Mouse (Mus musculus) embryonic fibroblast, embryonic 13.5 days (primary cell): ENCODE measurements around the gene Tex14. TPM values are rescaled to one million over a fixed set of nuclear protein-coding genes. Genes with fewer than 3 reads are reported as not detected.

Experiments used
- H3K27ac ChIP-seq: 2 replicates; pipeline ENCODE4 v1.5.1; 2012; ENCODE audit warnings: low read length, control low read depth, inconsistent platforms; ENCODE audit not compliant: insufficient read depth
- H3K4me1 ChIP-seq: 2 replicates; pipeline ENCODE4 v1.6.1; 2011; ENCODE audit warnings: low read length; ENCODE audit not compliant: control insufficient read depth, insufficient read depth
- H3K4me3 ChIP-seq: 2 replicates; pipeline ENCODE4 v1.5.1; 2011; ENCODE audit warnings: mild to moderate bottlenecking, control low read depth, low read length; ENCODE audit not compliant: insufficient read depth
- CTCF ChIP-seq: IDR thresholded peaks from 2 replicates; pipeline ENCODE4 v1.5.1; 2011; ENCODE audit warnings: mild to moderate bottlenecking, control low read depth, low read length, moderate library complexity, borderline replicate concordance; ENCODE audit not compliant: insufficient read depth
- POLR2A ChIP-seq: IDR thresholded peaks from 2 replicates; pipeline ENCODE4 v1.6.1; 2011; ENCODE audit warnings: low read depth, mild to moderate bottlenecking, control low read depth, low read length, moderate library complexity
- polyA plus RNA-seq: library from polyadenylated mRNA; stranded (reverse); fragments of >200 nt; gene quantifications from 2 replicates; pipeline ENCODE4 v1.2.4, GENCODE M21; 2011; ENCODE audit warnings: low read depth; ENCODE audit not compliant: missing spikeins, insufficient read length

Tex14 gene
- polyA plus RNA-seq: 0.11 and 0.30 TPM in 2 replicates

DNA sequence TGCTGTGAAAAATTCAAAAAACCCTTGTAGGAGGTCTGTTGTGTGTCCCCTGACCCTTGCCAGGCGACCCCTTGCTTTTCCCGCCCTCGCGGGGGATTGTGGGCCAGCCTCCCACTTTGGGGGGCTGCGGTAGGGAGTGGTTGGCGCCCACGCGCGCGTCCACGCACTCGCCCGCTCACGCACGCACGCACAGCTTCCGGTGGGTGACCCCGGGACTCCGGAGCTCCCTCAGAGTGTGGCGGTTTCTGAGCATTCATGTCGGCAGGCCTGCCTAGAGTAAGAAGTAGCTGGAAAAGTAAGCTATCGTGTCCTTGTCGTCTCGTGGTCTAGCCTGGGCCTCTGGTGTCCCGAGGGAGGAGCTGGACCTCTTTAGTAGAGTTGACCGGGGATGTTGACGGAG, at the start of gene Tex14, which contains the start of gene Rad51c:
Gene Tex14, plus strand, starts transcription at position 190 of the 400 bp plus-strand sequence.
Gene Rad51c, minus strand, starts transcription at position 79 of the 400 bp plus-strand sequence.
- Histone ChIP-seq H3K4me1 (no peaks in the 10 kb centered on the region), H3K27ac (peak within 1 kb of the TSS; percentile 86), H3K4me3 (peak within 1 kb of the TSS; percentile 64)
- TF ChIP-seq POLR2A (no peak), CTCF (no peak)

DNA sequence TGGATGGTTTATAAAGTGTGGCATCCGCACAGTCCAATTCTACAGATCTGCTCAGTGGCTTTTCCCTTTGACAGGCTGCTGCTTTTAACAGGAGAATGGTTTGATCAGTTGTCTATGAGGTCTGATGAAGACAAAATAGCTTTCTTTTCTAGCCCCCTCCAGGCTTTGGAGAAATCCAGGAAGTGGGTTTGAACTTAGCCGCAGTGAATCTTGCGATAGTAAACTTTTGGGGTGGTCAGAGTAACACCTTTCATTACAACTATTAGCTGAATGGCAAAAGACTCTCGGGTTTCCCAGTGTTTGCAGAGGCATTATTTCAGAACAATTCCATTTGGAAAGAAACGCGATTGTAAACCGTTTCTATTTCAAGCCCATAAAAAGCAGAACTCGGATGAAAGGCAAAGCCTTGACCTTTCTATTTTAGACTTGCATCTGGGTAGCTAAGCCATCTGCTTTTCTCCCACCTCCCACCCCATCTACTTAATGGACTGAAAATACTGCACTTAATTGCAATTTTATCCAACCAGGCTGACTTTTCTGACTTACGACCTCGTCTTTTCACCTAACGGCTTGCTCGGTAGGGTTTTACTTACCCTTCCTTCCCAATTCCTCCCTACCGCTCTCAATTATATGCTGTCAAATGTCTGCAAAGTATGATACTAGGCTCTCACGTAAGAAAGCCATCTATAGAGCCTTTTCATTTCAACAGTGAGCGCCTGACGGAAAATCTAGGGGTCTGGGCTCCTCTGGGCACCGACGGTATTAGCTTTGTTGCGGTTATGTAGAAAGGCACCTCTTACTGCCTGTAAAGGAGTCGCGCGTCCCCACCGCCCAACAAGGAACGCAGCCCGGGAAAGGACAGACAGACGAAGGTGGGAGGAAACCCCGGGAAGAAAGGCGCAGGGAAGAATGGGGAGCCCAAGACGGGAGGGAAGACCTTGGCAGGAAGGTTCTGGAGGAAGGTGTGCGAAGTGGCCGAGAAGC, 47.3 kb upstream of the Tex14 start:
- no peak overlapping the region for H3K27ac ChIP-seq
- no peaks in the 10 kb centered on the region for H3K4me1 ChIP-seq
- H3K4me3 ChIP-seq: peak overlapping the region; percentile 68
- no peak for TF ChIP-seq POLR2A
- no peak for TF ChIP-seq CTCF

DNA sequence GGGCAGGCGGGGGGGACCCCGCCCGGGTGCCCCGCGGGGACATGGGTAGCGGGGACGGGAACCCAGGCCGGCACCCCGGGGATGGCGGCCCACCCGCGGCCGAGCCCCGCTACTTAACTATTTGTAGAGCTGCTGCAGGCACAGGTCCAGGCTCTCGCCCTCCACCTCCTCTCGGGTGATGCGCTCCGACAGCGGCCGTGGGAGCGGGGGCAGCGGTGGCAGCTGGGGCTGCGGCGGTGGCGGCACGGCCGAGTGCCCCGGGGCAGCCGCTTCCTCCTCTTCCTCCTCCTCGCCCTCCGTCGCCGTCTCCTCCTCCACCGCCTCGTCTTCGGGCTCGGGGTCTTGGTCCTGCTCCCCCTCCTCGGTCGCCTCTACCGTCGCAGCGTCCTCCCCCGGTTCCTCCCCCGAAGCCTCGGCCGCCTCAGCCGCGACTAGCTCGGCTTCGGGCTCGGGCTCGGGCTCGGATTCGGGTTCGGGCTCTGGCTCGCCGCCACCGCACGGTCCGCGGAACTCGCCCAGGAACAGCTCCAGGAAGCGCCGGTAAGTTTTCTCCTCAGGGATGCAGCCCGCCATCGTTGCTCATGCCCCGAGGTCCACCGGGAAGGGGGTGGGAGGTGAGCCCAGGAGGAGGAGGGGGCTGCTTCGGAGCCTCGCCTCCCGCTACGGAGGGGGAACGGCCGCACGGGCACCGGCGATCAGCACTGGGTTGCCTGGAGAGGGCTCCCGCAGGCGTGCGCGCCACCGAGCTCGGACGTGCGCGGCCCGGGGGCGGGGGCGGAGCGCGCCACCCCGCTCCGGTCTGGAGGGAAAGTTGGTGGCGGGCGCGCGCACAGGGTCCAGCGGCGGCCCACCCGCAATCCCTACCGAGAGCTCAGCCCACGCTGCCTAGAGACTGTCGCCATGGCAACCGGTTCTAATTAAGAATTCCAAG, 46.3 kb upstream of the Tex14 start, which contains the start of gene Ppm1e:
Gene Ppm1e, minus strand, starts transcription at position 693 of the 931 bp plus-strand sequence.
- Histone ChIP-seq H3K4me3 (peak within 1 kb of the TSS; percentile 68), H3K4me1 (no peaks in the 10 kb centered on the region), H3K27ac (no peak within 1 kb of the TSS)
- TF ChIP-seq CTCF (no peak), POLR2A (no peak)

DNA sequence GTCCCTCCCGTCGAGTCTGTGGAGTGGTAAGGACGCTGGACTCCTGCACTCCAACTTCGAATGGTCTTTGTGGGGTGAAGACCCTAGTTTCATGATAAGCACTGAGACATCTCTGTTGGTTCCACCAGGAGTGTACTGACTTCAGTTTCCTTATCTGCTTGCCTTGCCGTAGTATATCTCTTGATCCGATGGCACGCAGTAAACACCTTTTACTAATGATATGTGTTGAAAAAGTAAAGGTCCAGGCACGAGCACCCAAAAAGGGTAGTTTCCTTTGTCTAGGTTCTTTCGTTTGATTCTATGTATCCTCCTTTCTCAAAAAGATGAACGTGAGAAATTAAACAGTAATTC, 45.6 kb upstream of the Tex14 start:
- no peak for TF ChIP-seq POLR2A
- no peak for TF ChIP-seq CTCF

DNA sequence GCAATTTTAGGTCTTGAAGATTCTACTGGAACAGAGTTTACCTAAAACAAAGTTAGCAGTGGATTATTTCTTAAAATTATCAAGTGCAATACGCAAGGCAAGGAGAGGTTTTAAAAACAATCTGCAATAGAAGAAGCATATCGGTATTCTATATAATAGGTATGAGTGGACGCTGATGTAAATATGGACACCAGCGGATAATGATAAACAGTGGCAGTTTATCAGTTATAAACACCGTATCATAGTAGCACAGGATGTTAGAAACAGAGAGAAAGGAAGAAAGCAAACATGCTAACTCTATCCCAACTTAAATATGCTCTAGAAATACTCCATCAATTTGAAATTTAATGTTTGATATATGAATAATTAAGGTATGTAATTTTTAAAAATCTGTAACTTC, 39.7 kb upstream of the Tex14 start:
- no peak overlapping the region for H3K4me3 ChIP-seq
- H3K4me1 ChIP-seq: no peaks in the 10 kb centered on the region
- H3K27ac ChIP-seq: no peak overlapping the region
- TF ChIP-seq POLR2A (no peak), CTCF (no peak)

More for the DNA sequence above, 45.6 kb upstream of the Tex14 start:
- Histone ChIP-seq H3K4me1 (no peaks in the 10 kb centered on the region), H3K27ac (no peak overlapping the region), H3K4me3 (peak overlapping the region; percentile 68)

DNA sequence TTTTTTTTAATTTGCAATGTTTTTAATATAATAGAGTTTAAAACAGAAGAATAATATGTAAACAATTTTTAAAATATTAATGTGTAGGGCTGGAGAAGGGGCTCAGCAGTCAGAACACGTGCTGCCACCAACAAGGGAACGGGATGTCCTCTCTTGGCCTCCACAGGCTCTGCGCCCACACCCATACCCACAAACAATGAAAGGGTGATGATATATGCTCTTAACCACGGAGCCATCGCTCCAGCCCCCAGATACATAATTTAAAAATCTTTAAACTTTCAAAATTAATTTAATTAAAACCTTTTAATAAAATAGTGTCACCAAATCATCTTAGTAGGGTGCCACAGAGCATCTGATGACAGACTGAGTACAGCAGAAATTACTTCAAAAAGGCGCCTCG, 37.8 kb upstream of the Tex14 start:
- H3K27ac ChIP-seq: no peak overlapping the region
- no peak for TF ChIP-seq POLR2A
- no peak for TF ChIP-seq CTCF
- no peaks in the 10 kb centered on the region for H3K4me1 ChIP-seq
- no peak overlapping the region for H3K4me3 ChIP-seq

DNA sequence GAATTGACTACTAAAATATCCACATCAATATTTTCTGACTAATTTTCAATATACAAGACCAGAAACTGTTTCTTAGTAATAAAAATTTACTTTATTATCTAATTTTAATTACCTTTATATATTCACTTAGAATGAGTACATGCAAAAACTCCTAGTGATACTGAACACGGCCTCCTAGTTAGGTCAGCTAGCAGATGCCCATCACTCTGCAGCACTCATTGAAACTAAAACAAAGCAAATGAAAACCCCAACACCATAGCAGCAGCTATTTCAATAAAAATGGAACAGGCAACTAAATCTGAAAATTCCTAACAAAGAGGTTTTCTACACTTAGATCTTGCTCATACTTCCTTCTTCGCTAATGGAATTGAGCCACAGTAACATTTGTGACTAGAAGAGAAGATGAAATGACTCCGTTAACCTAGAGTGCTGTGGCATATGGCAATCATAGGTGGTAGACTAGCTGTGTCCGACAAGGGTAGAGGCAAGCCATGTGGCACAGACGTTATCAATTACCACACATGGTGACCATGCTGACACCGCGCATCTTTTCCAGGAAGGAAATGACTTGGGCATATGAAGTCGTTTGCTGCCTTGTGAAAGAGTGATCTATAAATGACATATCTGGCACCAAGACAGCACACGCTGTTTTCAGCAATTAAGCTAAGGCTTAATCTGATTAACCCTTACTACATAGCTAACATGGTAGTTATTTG, 36.8 kb upstream of the Tex14 start:
- H3K4me1 ChIP-seq: no peaks in the 10 kb centered on the region
- H3K27ac ChIP-seq: no peak overlapping the region
- no peak overlapping the region for H3K4me3 ChIP-seq
- TF ChIP-seq POLR2A (no peak), CTCF (no peak)

DNA sequence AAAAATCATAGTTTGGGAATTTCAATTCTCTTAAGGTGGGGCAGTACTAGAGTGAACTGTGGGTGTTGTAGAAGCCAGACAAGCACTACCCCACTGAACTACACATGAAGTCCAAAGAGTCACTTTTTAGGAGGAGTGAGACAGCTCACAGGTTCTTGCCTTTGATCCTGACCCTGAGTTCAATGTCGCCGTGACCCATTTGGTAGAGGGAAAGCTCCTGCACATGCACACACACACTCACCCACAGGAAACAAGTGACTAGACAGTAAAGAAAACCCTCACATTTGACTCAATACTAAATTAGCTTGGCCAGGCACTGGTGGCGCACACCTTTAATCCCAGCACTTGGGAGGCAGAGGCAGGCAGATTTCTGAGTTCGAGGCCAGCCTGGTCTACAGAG, 20.3 kb upstream of the Tex14 start:
- TF ChIP-seq POLR2A: no peak
- TF ChIP-seq CTCF: no peak
- Histone ChIP-seq H3K4me1 (no peaks in the 10 kb centered on the region), H3K4me3 (no peak overlapping the region), H3K27ac (no peak overlapping the region)

DNA sequence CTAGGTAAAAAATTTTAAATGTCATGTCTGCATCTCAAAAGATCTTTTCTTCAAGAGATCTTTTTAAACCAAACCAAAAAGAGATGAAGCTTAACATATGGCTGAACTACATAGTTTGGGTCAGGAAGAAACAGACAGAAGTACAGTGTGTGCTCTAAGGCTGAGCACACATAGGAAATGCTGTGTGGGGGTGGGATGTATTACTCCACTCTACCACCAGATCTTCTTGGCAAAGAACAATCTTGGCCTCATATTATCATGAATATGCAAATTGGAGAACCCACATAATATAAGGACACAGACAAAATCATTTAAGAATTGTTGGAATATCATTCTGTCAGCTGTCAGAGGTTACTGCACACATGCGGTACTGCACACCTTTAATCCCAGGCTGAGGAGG, 19.2 kb upstream of the Tex14 start:
- Histone ChIP-seq H3K4me1 (no peaks in the 10 kb centered on the region), H3K27ac (no peak overlapping the region), H3K4me3 (no peak overlapping the region)
- no peak for TF ChIP-seq POLR2A
- TF ChIP-seq CTCF: no peak
